Mouse (Mus musculus): ENCODE measurements around the gene Vtcn1. TPM values are rescaled to one million over a fixed set of nuclear protein-coding genes. Genes with fewer than 3 reads are reported as not detected.

Gene Vtcn1
- not detected in 2 replicates for polyA plus RNA-seq (2011; ENCODE audit: insufficient read depth, insufficient read length, low replicate concordance, missing spikeins)

- no peak for TF ChIP-seq POLR2A (IDR thresholded peaks at IDR 0.05; ENCODE audit: borderline replicate concordance, control insufficient read depth, low read depth, low read length)
- no peak for TF ChIP-seq CTCF (IDR thresholded peaks at IDR 0.05; ENCODE audit: control insufficient read depth, insufficient read depth, low read length)
- Histone ChIP-seq H3K4me3 (replicated peaks; ENCODE audit: control insufficient read depth, low read depth, low read length) (no peak within 1 kb of the TSS), H3K4me1 (ENCODE audit: control insufficient read depth, insufficient read depth, low read length) (no peaks in the 10 kb centered on the region), H3K27ac (ENCODE audit: control insufficient read depth, insufficient read depth, low read depth, low read length, poor library complexity) (no peak within 1 kb of the TSS)
- 48% methylated on average over 6 of the region's 6 CpGs for WGBS
These were observed at the start of gene Vtcn1 for GRCm38 (mm10) chr3:100825225-100825965. Gene Vtcn1 (plus strand): TSS chr3:100825459.

GRCm38 (mm10) chr3:100776967-100777366 lies 48.3 kb upstream of the Vtcn1 start:
- WGBS: 87% methylated on average over 6 of the region's 6 CpGs

GRCm38 (mm10) chr3:100777568-100777967 lies 47.7 kb upstream of the Vtcn1 start:
- H3K4me3 ChIP-seq (replicated peaks; ENCODE audit: control insufficient read depth, low read depth, low read length): no peak overlapping the region
- 83% methylated on average over 4 of the region's 4 CpGs for WGBS
- no peak overlapping the region for H3K27ac ChIP-seq (ENCODE audit: control insufficient read depth, insufficient read depth, low read depth, low read length, poor library complexity)
- no peak for TF ChIP-seq POLR2A (IDR thresholded peaks at IDR 0.05; ENCODE audit: borderline replicate concordance, control insufficient read depth, low read depth, low read length)
- no peak for TF ChIP-seq CTCF (IDR thresholded peaks at IDR 0.05; ENCODE audit: control insufficient read depth, insufficient read depth, low read length)
- no peaks in the 10 kb centered on the region for H3K4me1 ChIP-seq (ENCODE audit: control insufficient read depth, insufficient read depth, low read length)

More at GRCm38 (mm10) chr3:100776967-100777366, 48.3 kb upstream of the Vtcn1 start:
- Histone ChIP-seq H3K27ac (ENCODE audit: control insufficient read depth, insufficient read depth, low read depth, low read length, poor library complexity) (no peak overlapping the region), H3K4me3 (replicated peaks; ENCODE audit: control insufficient read depth, low read depth, low read length) (no peak overlapping the region), H3K4me1 (ENCODE audit: control insufficient read depth, insufficient read depth, low read length) (no peaks in the 10 kb centered on the region)
- TF ChIP-seq POLR2A (IDR thresholded peaks at IDR 0.05; ENCODE audit: borderline replicate concordance, control insufficient read depth, low read depth, low read length): no peak
- no peak for TF ChIP-seq CTCF (IDR thresholded peaks at IDR 0.05; ENCODE audit: control insufficient read depth, insufficient read depth, low read length)

GRCm38 (mm10) chr3:100786076-100786475 lies 39.2 kb upstream of the Vtcn1 start:
- Histone ChIP-seq H3K4me1 (ENCODE audit: control insufficient read depth, insufficient read depth, low read length) (no peaks in the 10 kb centered on the region), H3K27ac (ENCODE audit: control insufficient read depth, insufficient read depth, low read depth, low read length, poor library complexity) (no peak overlapping the region), H3K4me3 (replicated peaks; ENCODE audit: control insufficient read depth, low read depth, low read length) (no peak overlapping the region)
- no peak for TF ChIP-seq POLR2A (IDR thresholded peaks at IDR 0.05; ENCODE audit: borderline replicate concordance, control insufficient read depth, low read depth, low read length)
- TF ChIP-seq CTCF (IDR thresholded peaks at IDR 0.05; ENCODE audit: control insufficient read depth, insufficient read depth, low read length): no peak
- WGBS: 4% methylated on average over 2 of the region's 2 CpGs

GRCm38 (mm10) chr3:100791670-100792069 lies 33.6 kb upstream of the Vtcn1 start:
- Histone ChIP-seq H3K4me3 (replicated peaks; ENCODE audit: control insufficient read depth, low read depth, low read length) (no peak overlapping the region), H3K4me1 (ENCODE audit: control insufficient read depth, insufficient read depth, low read length) (no peaks in the 10 kb centered on the region; the same call in 1 of the 2 replicates), H3K27ac (ENCODE audit: control insufficient read depth, insufficient read depth, low read depth, low read length, poor library complexity) (no peak overlapping the region)
- WGBS: 37% methylated on average over 3 of the region's 3 CpGs
- no peak for TF ChIP-seq CTCF (IDR thresholded peaks at IDR 0.05; ENCODE audit: control insufficient read depth, insufficient read depth, low read length)
- no peak for TF ChIP-seq POLR2A (IDR thresholded peaks at IDR 0.05; ENCODE audit: borderline replicate concordance, control insufficient read depth, low read depth, low read length)

- no peak overlapping the region for H3K27ac ChIP-seq (ENCODE audit: control insufficient read depth, insufficient read depth, low read depth, low read length, poor library complexity)
- no peak for TF ChIP-seq POLR2A (IDR thresholded peaks at IDR 0.05; ENCODE audit: borderline replicate concordance, control insufficient read depth, low read depth, low read length)
- no peak for TF ChIP-seq CTCF (IDR thresholded peaks at IDR 0.05; ENCODE audit: control insufficient read depth, insufficient read depth, low read length)
- H3K4me1 ChIP-seq (ENCODE audit: control insufficient read depth, insufficient read depth, low read length): no peaks in the 10 kb centered on the region; the same call in 1 of the 2 replicates
- H3K4me3 ChIP-seq (replicated peaks; ENCODE audit: control insufficient read depth, low read depth, low read length): no peak overlapping the region
- 13% methylated on average over 2 of the region's 2 CpGs for WGBS
These were observed 31.9 kb upstream of the Vtcn1 start for GRCm38 (mm10) chr3:100793345-100793744.

- H3K27ac ChIP-seq (ENCODE audit: control insufficient read depth, insufficient read depth, low read depth, low read length, poor library complexity): no peak overlapping the region
- WGBS: 66% methylated on average over 4 of the region's 4 CpGs
- no peak overlapping the region for H3K4me3 ChIP-seq (replicated peaks; ENCODE audit: control insufficient read depth, low read depth, low read length)
- no peak for TF ChIP-seq POLR2A (IDR thresholded peaks at IDR 0.05; ENCODE audit: borderline replicate concordance, control insufficient read depth, low read depth, low read length)
- TF ChIP-seq CTCF (IDR thresholded peaks at IDR 0.05; ENCODE audit: control insufficient read depth, insufficient read depth, low read length): no peak
- H3K4me1 ChIP-seq (ENCODE audit: control insufficient read depth, insufficient read depth, low read length): no peaks in the 10 kb centered on the region
These were observed 28.7 kb upstream of the Vtcn1 start for GRCm38 (mm10) chr3:100796571-100796970.

GRCm38 (mm10) chr3:100797166-100798145 lies 27.8 kb upstream of the Vtcn1 start:
- TF ChIP-seq CTCF (IDR thresholded peaks at IDR 0.05; ENCODE audit: control insufficient read depth, insufficient read depth, low read length): no peak
- no peak for TF ChIP-seq POLR2A (IDR thresholded peaks at IDR 0.05; ENCODE audit: borderline replicate concordance, control insufficient read depth, low read depth, low read length)
- WGBS: 73% methylated on average over 6 of the region's 6 CpGs
- Histone ChIP-seq H3K4me3 (replicated peaks; ENCODE audit: control insufficient read depth, low read depth, low read length) (no peak overlapping the region), H3K4me1 (ENCODE audit: control insufficient read depth, insufficient read depth, low read length) (no peaks in the 10 kb centered on the region), H3K27ac (ENCODE audit: control insufficient read depth, insufficient read depth, low read depth, low read length, poor library complexity) (no peak overlapping the region)

Measured in bone marrow, adult 2 months (tissue).